Mouse (Mus musculus) kidney, postnatal 25 days (tissue): Measurements from ENCODE around the gene Nicn1.

ENCODE experiments used
- DNase-seq, 2 experiments: peaks; one replicate each; pipeline ENCODE4 v3.0.0; 2021; ENCODE audit warnings: mixed read lengths in 2 of 2

The Nicn1 gene

DNA sequence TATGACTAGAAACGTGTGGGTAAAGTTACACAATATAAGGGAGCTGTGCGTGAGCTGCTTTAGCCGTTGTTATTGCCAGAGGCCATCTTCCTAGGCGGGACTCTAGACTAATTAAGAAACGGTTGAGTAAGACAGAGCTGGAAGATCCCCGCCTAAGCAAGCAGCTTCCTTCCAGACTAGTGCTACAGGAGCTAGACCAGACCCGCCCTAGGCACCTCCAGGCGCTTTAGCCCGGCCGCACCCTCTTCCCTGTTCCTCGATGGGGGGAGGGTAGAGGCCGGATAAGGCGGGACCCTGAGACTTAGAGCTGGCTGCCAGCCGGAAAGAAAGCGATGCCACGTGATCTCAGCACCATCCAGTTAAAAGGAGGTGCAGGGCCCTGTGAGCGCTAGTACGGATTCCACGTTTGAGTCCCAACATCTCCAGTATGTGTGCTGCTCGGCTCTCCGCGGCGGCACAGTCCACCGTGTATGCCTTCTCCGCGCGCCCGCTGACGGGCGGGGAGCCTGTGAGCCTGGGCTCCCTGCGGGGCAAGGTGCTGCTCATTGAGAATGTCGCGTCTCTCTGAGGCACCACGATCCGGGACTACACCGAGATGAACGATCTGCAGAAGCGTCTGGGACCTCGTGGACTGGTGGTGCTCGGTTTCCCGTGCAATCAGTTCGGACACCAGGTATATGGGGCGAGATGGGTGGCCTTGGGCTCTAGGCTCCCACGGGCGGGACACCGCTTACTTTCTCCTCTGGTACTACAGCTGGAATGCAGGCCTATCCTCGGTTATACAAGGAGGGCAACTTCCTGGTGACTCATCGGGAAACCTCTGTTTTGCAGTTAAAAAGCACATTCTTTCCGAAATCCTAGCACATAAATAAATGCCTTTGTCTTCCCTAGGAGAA is 48.9 kb downstream of the Nicn1 start, which contains the start of gene Gpx1:
Gene Gpx1 (plus strand): TSS at position 18 of the 896 bp plus-strand sequence.
- DNase-seq = peak; percentile 96 to 98

DNA sequence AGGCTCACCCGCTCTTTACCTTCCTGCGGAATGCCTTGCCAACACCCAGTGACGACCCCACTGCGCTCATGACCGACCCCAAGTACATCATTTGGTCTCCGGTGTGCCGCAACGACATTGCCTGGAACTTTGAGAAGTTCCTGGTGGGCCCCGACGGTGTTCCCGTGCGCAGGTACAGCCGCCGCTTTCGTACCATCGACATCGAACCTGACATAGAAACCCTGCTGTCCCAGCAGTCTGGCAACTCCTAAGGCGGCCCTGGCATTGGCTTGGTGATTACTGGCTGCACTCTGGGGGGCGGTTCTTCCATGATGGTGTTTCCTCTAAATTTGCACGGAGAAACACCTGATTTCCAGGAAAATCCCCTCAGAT is 49.6 kb downstream of the Nicn1 start:
- peak; percentile 35 to 65 for DNase-seq

DNA sequence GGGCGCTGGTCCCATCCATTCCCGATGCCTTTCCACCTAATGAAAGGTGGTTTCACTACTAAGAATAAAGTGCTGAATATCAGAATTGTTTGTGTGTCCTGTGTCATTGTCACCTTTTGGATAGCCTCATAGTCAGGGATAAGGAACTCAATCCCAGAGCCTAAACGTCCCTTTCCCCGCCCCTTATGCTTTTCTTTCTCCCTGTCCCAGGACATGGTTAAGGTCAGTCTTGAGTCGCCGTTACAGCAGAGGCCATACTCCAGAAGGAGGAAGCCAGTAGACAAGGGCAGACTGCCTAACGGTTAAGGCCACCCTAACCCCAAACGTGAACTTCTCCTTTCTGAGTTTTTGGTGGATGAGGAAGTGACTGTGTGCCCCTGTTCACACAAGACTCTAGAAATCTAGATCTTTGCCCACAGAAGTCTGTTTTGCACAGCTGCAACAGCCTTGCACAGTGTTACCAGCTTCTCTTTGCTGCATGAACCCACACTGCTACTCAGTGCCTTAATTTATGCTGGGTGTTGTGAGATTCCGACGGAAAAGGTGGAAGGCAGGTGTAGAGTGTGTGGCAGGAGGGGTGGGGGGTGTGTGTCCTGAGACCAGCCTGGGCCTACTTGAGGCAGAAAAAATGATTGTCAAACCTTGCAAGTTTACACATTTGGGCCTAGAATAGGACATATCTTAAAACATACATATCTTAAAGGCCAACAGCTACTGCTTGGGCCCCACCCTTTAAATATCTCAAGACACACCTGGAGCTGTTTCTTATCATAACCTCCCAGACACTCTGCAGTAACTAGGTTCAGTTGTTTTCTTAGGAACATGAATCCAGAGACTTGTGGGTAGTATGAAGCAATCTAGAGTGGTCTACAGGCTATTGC is 50.3 kb downstream of the Nicn1 start:
- peak; percentile 22 to 44 for DNase-seq

DNA sequence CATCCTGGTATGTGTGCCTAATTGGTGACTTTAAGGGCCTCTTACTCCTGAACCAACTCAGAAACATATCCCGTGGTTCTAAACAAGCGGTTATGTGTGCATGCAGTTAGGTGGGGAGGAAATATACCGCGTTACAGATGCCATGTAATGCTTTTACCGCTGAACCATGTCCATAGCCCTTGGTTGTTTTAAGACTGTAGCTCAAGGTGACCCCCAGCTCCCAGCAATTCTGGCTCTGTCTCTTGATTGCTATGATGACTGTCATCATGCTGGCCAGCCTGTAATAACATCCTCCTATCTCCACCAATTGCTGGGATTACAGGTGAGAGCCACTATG is 50.9 kb downstream of the Nicn1 start:
- DNase-seq = peak in 1 of 2 experiments; percentile 45

DNA sequence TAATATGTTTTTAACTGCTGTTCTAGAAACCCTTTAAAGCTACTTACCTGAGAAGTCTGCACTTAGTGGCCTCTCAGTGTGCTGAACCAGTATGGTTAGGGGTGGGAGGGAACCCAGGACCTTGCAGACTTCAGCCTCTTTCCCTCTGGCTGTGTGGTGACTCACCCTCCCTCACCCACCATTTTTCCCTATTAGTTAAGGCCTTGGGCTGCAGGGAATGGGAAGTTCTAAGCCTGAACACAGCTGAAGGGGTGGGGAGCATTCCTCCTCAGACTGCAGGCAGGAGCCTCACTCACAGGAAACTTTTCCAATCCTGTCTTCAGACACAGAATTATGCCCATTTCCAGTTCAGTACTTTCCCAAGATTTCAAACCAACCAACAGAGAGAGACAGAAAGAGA is 51.6 kb downstream of the Nicn1 start:
- peak; percentile 24 to 55 for DNase-seq

DNA sequence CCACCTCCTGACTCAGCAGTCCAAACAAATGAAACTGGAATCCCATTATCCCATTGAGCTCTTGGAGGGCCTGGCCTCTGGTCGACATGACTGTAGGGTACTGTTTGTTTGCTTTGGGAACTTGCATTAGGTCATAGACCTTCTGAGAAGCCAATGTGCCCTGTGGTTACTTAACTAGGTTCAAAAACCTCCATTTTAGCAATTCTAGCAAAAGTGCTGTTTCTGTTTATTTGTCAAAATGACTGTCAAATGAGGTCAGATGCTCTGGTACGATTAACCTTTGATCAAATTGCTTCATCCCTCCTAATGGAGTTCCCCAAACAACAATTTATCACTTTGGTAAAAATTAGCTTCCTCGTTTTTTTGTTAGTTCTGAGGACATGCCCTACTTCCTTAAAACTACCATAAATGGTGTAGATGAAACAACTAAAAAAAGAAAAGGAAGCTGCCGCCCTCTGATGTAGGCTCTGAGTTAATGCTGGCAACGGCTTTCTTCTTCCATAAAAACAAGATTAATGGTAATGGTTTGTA is 52.1 kb downstream of the Nicn1 start:
- peak; percentile 62 to 87 for DNase-seq

DNA sequence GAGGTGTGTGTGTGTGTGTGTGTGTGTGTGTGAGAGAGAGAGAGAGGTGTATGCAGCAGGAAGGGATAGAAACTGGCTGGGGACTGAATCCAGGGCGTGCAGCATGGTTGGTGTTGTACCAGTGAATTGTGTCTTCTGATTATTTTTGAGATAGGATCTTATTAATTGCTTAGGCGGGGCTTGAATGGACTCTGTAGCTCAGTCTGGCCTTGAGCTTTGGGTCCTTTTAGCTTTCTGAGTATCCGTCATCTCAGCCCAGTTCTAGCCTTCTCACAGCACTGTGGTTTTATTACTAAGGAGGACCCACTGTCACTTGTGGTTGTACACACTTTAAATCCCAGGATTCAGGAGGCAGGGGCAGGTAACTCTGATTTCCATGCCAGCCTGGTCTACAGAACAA is 53.1 kb downstream of the Nicn1 start:
- no peak for DNase-seq

DNA sequence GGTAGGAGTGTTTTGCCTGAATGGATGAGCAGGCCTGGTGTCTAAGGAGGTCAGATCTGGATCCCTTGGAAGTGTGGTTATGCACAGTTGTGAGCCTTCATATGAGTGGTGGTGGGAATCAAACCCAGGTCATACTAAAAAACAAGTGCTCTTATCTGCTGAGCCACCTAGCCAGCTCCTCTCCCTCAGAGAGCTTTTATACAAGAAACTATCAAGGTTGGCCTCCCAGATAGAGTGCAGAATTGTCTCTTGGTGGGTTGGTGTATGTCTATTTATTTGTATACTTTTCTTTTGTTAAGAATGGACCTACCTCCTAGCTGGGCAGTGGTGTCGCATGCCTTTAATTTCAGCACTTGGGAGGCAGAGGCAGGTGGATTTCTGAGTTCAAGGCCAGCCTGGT is 53.6 kb downstream of the Nicn1 start:
- DNase-seq = no peak

DNA sequence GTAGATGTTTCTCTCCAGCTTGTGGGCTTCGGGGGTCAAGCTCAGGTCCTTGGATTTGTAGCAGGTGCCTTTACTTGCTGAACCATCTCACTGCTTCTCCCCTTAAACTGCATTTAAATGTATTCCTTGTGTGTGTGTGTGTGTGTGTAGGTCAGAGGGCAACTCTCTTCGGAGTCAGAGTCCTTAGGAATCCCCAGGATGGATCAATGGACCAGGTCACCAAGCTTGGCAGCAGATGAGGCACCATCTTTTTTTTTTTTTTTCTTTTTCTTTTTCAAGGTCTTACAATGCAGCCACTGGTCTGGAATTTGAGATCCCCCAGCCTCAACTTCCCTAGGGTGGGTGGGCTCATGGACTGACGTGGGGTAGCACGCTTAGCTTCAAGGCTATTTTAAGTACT is 54.2 kb downstream of the Nicn1 start:
- no peak for DNase-seq
